Mouse (Mus musculus): ENCODE results near the gene Pdcd1. TPM values are rescaled to one million over a fixed set of nuclear protein-coding genes. Genes with fewer than 3 reads are reported as not detected.

The Pdcd1 gene
- polyA plus RNA-seq (2014; fragmentation: Illumina TruSeq; extraction: RNeasy Lipid Tissue Mini Kit (QIAGEN cat#74804); ENCODE audit: low read depth, low replicate concordance) = not detected

DNA sequence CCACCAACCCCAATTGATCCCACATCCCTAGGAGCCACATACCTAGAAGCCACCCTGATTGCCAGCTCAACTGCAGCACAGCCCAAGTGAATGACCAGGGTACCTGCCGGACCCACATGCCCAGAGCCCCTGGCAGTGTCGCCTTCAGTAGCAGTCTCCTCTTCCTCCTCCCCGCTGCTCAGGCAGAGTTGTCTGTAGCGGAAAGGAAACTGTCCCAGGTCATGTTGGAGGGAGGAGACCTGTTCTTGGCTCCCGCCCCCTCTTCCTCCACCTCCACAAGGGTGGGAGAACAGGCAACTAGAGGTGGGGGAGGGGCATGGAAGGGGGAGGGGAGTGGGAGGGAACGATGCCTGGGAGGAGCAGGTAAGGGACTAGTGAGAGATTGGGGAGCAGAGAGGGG, at the start of gene Pdcd1:
Gene Pdcd1, minus strand, starts transcription at position 181 of the 400 bp plus-strand sequence.

DNA sequence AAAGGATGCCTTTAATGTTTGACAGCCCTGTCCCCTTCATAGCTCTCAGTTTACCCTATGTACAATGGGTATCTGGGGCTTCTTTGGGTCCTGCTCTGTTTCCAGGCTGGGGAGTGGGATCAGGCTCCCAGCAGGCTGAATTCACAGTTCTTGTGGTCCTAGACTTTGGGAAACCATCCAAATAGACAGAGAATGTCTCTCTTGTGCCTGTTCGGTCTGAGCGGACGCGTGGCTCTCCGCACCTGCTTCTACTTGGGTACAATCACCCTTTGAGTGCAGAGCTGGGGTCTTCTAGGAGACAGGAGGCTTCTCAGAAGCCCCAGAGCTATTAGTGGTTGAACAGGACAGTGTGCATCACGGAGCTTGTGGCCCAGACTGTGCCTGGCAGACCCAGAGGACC, 32.2 kb downstream of the Pdcd1 start, which contains the start of gene Neu4:
Gene Neu4, plus strand, starts transcription at position 301 of the 400 bp plus-strand sequence.

DNA sequence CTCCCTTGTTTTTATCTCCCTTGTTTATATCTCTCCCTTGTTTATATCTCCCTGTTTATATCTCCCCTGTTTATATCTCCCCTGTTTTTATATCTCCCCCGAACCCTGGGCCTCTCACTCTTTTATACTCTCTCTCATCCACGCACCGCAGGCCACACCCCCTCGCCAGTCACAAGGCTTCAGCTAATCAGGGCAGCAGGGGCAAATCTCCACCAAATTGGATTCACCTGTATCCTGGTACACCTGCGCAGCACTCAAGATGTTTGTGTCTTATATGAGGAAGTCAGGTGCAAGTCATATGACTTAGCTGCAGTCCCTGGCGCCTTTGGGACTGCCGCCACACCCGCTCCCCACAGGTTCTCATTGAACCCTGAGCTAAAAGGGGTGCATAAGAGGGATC, 62.1 kb downstream of the Pdcd1 start, which contains the start of gene Gal3st2c:
Gene Gal3st2c, plus strand, starts transcription at position 301 of the 400 bp plus-strand sequence.

Other genes starting within 250 kb of the Pdcd1 start
- gene Ing5, start 248.6 kb downstream of the Pdcd1 start, polyA plus RNA-seq (2014; fragmentation: Illumina TruSeq; extraction: RNeasy Lipid Tissue Mini Kit (QIAGEN cat#74804); ENCODE audit: low read depth, low replicate concordance) = 4.7 TPM
- 19.9 TPM for gene D2hgdh, start 227.6 kb downstream of the Pdcd1 start, polyA plus RNA-seq (2014; fragmentation: Illumina TruSeq; extraction: RNeasy Lipid Tissue Mini Kit (QIAGEN cat#74804); ENCODE audit: low read depth, low replicate concordance)
- gene Gal3st2, start 191.2 kb downstream of the Pdcd1 start, polyA plus RNA-seq (2014; fragmentation: Illumina TruSeq; extraction: RNeasy Lipid Tissue Mini Kit (QIAGEN cat#74804); ENCODE audit: low read depth, low replicate concordance) = not detected
- not detected for gene Gal3st2b, start 134.2 kb downstream of the Pdcd1 start, polyA plus RNA-seq (2014; fragmentation: Illumina TruSeq; extraction: RNeasy Lipid Tissue Mini Kit (QIAGEN cat#74804); ENCODE audit: low read depth, low replicate concordance)
- not detected for gene Gal3st2c, start 62.0 kb downstream of the Pdcd1 start, polyA plus RNA-seq (2014; fragmentation: Illumina TruSeq; extraction: RNeasy Lipid Tissue Mini Kit (QIAGEN cat#74804); ENCODE audit: low read depth, low replicate concordance)
- gene Neu4, start 32.1 kb downstream of the Pdcd1 start, polyA plus RNA-seq (2014; fragmentation: Illumina TruSeq; extraction: RNeasy Lipid Tissue Mini Kit (QIAGEN cat#74804); ENCODE audit: low read depth, low replicate concordance) = not detected